Mouse (Mus musculus): Measurements from ENCODE around the gene Col18a1. TPM values are rescaled to one million over a fixed set of nuclear protein-coding genes. Genes with fewer than 3 reads are reported as not detected.

Col18a1 gene
- polyA plus RNA-seq, 1 experiment = 38.1 TPM

DNA sequence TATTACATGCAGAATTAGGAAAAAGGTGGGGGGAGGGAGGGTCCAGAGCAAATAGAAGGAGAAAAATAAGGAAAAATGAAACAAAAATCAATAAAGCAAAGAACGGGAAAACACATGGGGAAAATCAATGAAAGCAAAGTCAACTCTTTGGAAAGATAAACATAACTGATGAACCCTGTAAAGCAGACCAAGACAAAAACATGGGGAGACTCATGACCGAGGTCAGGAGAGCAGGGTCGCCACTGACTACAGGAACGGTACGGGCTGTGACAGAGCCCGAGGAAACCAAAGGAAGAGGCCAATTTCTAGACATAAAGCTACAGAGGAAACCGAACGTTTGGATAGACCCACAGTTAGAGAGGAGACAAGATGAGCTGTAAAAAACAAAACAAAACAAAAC lies 62.7 kb downstream of the Col18a1 start:
- 24% methylated on average over 8 of the region's 8 CpGs for WGBS
- DNase-seq = no peak
- peaks cover 3% of the 10 kb centered on the region; the same call in 1 of the 2 replicates for H3K4me1 ChIP-seq (ENCODE audit: control insufficient read depth, insufficient read depth, low read length)
- TF ChIP-seq POLR2A (IDR thresholded peaks at IDR 0.05; ENCODE audit: borderline replicate concordance, extremely low read depth, low read depth, low read length) = no peak
- no peak for TF ChIP-seq CTCF (IDR thresholded peaks at IDR 0.05; ENCODE audit: insufficient read depth, low read length)
- H3K4me3 ChIP-seq (replicated peaks; ENCODE audit: extremely low read depth, low read depth, low read length) = no peak overlapping the region

DNA sequence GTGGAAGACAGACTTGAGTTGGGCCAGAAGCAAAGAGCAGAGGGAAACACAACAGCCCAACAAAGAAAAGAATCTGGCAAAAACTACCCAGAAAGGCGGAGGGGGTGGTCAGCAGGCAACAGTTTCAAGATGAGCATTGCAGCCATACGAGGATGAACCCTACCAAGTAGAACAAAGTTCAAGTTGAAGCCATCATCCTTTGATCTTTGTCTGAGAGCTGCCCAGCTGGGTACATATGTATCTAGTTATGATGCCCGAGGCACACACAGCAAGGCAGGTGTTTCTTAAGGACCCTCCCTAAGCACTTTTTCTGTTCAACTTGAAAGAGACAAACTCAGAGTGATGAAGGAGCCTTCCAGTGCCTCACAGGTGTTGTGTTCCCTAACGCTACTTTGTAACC lies 66.6 kb downstream of the Col18a1 start:
- TF ChIP-seq CTCF (IDR thresholded peaks at IDR 0.05; ENCODE audit: insufficient read depth, low read length) = no peak
- TF ChIP-seq POLR2A (IDR thresholded peaks at IDR 0.05; ENCODE audit: borderline replicate concordance, extremely low read depth, low read depth, low read length) = no peak
- WGBS = 81% methylated on average over 4 of the region's 4 CpGs
- H3K4me1 ChIP-seq (ENCODE audit: control insufficient read depth, insufficient read depth, low read length) = peaks cover 3% of the 10 kb centered on the region; the same call in 1 of the 2 replicates
- H3K4me3 ChIP-seq (replicated peaks; ENCODE audit: extremely low read depth, low read depth, low read length) = no peak overlapping the region
- no peak for DNase-seq

DNA sequence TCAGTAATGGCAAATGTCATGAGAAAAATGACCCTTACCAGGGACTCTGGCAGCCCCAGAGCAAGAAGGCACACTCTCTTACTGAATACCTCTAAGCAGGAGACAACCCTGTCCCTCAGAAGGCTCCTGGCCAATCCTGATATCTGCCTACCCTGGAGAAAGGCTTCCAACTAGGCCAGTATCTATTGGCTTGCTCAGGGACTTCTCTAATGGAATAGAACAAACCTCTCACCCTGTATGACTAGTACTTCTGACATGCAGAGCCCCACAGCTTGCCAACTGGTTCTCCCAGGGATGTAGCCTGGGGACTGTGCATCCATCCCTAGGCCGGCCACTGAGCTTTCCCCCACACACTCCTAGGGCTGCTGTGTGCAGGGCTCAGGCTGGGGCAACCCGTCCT lies 67.7 kb downstream of the Col18a1 start:
- WGBS = 77% methylated on average over 2 of the region's 2 CpGs
- no peak for DNase-seq

DNA sequence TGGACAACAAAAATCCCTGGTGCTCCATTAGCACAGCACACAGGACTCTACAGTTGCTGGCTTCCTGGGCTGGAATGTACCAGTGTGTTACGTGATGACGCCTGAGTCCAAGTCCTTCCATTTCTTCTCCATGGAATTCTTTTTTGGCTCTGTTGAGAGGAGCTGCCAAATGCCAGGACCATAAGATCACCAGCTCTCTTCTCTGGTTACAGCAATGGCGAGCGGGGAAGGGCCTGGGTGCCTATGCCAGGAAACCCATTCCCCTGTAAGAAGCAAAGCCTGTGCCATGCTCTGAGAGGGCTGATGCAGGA lies 68.5 kb downstream of the Col18a1 start:
- no peaks in the 10 kb centered on the region for H3K4me1 ChIP-seq (ENCODE audit: control insufficient read depth, insufficient read depth, low read length)
- DNase-seq = no peak
- H3K4me3 ChIP-seq (replicated peaks; ENCODE audit: extremely low read depth, low read depth, low read length) = no peak overlapping the region
- TF ChIP-seq POLR2A (IDR thresholded peaks at IDR 0.05; ENCODE audit: borderline replicate concordance, extremely low read depth, low read depth, low read length) (no peak), CTCF (IDR thresholded peaks at IDR 0.05; ENCODE audit: insufficient read depth, low read length) (no peak)
- 74% methylated on average over 4 of the region's 4 CpGs for WGBS

More for the DNA sequence above, 67.7 kb downstream of the Col18a1 start:
- Histone ChIP-seq H3K4me3 (replicated peaks; ENCODE audit: extremely low read depth, low read depth, low read length) (no peak overlapping the region), H3K4me1 (ENCODE audit: control insufficient read depth, insufficient read depth, low read length) (no peaks in the 10 kb centered on the region)
- TF ChIP-seq POLR2A (IDR thresholded peaks at IDR 0.05; ENCODE audit: borderline replicate concordance, extremely low read depth, low read depth, low read length) (no peak), CTCF (IDR thresholded peaks at IDR 0.05; ENCODE audit: insufficient read depth, low read length) (no peak)

DNA sequence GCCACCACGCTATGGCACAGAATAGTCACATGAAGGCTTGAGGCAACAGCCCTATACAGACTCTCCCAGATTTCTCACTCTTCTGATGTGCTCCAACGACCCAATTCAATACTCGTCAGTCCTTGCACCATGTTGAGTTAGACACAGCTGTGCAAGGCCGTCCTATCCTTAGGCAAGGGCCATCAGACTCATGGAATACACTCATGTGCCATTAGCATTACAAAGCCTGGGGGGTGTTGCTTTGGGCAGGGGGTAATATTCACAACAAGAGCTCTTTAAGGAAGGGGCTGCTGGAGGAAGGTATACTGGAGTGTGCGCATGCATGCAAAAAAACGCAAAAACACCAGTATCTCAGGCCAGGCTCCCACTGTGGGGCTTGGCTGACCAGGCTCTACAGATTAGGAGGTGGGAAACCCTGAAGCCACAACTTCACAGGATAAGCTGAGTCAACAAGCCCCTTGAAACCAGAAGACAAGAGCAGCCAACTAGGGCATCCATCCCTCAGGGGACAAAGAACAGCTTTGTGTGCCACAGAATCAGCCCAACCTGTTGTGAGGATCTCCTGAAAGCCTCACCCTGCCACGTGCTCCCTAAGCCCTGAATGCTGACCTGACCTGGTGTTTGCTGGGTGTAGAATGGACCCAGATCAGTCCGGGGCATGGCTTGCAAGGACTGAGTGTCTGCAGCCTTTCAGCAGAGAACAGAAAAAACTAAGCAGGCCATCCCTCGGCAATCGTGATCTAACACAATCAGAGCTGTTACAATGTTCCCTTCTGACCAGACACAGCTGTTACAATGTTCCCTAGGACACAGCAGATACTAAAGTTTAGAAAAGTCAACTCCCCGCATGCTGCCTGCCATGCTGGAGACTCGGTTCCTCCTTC lies 69.1 kb downstream of the Col18a1 start:
- TF ChIP-seq CTCF (IDR thresholded peaks at IDR 0.05; ENCODE audit: insufficient read depth, low read length) = no peak
- TF ChIP-seq POLR2A (IDR thresholded peaks at IDR 0.05; ENCODE audit: borderline replicate concordance, extremely low read depth, low read depth, low read length) = no peak
- no peak overlapping the region for H3K4me3 ChIP-seq (replicated peaks; ENCODE audit: extremely low read depth, low read depth, low read length)
- no peaks in the 10 kb centered on the region for H3K4me1 ChIP-seq (ENCODE audit: control insufficient read depth, insufficient read depth, low read length)
- no peak for DNase-seq
- 63% methylated on average over 12 of the region's 12 CpGs for WGBS

DNA sequence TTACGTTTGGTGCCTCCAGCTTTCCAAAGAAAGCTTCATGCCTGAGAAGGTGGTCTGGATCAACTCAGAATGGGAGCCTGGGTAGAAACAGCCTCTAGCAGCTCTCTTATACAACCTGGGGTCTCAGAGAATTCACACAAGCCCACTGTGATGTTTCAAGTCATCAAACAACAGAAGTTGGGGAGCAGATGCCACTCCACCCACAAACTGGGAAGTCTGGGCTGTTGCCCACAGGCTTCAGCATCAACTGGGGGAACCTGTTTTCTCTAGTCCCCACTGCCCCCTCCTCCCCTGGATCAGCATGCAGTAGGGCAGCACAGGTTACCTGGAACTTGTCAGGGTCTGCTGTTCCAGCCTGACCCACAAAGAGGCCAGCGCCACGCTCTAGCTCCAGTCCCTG lies 70.7 kb downstream of the Col18a1 start:
- Histone ChIP-seq H3K4me1 (ENCODE audit: control insufficient read depth, insufficient read depth, low read length) (no peaks in the 10 kb centered on the region), H3K4me3 (replicated peaks; ENCODE audit: extremely low read depth, low read depth, low read length) (no peak overlapping the region)
- no peak for TF ChIP-seq CTCF (IDR thresholded peaks at IDR 0.05; ENCODE audit: insufficient read depth, low read length)
- TF ChIP-seq POLR2A (IDR thresholded peaks at IDR 0.05; ENCODE audit: borderline replicate concordance, extremely low read depth, low read depth, low read length) = no peak
- no peak for DNase-seq
- 96% methylated on average over 3 of the region's 3 CpGs for WGBS

DNA sequence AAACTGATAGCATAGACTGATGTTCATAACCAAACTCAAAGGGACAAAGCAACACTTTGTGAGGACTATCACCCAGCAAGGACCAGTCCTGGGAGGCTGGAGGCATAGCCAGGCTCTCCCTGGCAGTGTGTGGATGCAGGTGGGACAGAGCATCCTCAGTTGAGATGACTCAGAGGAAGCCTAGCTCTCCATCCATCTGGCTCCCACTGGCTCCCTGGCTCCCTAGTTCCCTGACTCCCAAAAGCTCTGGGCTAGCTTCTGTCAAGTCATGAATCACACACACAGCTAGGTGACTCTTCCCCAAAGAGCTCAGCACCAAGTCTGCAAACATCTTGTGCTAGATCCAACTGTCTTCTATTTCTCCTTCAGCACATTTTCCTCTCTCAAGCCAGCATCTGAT lies 72.5 kb downstream of the Col18a1 start:
- no peak for DNase-seq
- H3K4me1 ChIP-seq (ENCODE audit: control insufficient read depth, insufficient read depth, low read length) = no peaks in the 10 kb centered on the region
- H3K4me3 ChIP-seq (replicated peaks; ENCODE audit: extremely low read depth, low read depth, low read length) = no peak overlapping the region
- TF ChIP-seq POLR2A (IDR thresholded peaks at IDR 0.05; ENCODE audit: borderline replicate concordance, extremely low read depth, low read depth, low read length) (no peak), CTCF (IDR thresholded peaks at IDR 0.05; ENCODE audit: insufficient read depth, low read length) (no peak)

DNA sequence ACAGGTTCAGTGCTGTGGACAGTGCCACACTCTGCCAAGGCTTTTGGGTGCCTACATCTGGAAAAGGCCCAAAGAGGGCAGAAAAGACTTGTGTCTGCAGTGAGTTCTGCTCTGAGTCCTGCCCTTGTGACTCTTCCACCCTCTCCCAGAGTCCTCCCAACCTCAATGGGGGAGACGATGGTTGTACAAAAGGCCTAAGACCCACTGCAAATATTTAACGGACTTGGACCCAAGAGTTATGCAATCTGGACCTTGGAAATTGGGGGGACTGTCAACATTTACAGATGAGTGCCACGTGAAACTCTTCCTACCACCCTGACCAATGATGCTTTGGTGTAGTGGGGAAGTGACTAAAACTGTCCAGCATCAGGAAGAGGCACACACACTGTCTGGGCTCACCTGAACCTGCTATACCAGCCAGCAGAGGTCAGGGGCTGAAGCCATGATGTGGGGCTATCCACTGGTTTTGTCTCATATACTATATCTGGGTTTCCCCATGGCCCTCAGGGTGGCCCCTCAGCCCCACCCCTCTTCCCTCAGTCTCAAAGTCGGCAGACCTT lies 74.7 kb downstream of the Col18a1 start:
- TF ChIP-seq POLR2A (IDR thresholded peaks at IDR 0.05; ENCODE audit: borderline replicate concordance, extremely low read depth, low read depth, low read length) (no peak), CTCF (IDR thresholded peaks at IDR 0.05; ENCODE audit: insufficient read depth, low read length) (no peak)
- Histone ChIP-seq H3K4me1 (ENCODE audit: control insufficient read depth, insufficient read depth, low read length) (no peaks in the 10 kb centered on the region), H3K4me3 (replicated peaks; ENCODE audit: extremely low read depth, low read depth, low read length) (no peak overlapping the region)
- DNase-seq = no peak
- 65% methylated on average over 4 of the region's 4 CpGs for WGBS

DNA sequence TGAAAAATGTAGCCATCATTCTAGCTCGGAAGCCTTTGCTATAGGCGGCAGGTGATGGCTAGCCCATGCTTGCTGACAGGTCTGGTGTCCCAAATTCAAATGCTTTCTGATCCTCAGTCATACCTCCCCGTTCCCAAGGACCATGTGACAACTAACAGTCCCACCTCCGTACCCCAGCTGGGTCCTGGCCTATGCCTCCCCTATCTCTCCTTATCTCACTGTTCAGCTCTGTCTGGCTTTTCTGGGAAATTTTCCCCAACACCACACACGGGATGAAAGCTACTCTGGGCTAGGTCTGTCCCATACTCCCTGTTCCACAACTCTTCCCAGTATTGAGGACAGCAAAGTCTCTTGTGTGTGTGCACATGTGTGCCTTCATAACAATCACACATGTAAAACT lies 76.3 kb downstream of the Col18a1 start:
- DNase-seq = no peak
- no peak overlapping the region for H3K4me3 ChIP-seq (replicated peaks; ENCODE audit: extremely low read depth, low read depth, low read length)
- TF ChIP-seq CTCF (IDR thresholded peaks at IDR 0.05; ENCODE audit: insufficient read depth, low read length) = no peak
- no peak for TF ChIP-seq POLR2A (IDR thresholded peaks at IDR 0.05; ENCODE audit: borderline replicate concordance, extremely low read depth, low read depth, low read length)
- no peaks in the 10 kb centered on the region for H3K4me1 ChIP-seq (ENCODE audit: control insufficient read depth, insufficient read depth, low read length)
- 63% methylated on average over 5 of the region's 5 CpGs for WGBS

DNA sequence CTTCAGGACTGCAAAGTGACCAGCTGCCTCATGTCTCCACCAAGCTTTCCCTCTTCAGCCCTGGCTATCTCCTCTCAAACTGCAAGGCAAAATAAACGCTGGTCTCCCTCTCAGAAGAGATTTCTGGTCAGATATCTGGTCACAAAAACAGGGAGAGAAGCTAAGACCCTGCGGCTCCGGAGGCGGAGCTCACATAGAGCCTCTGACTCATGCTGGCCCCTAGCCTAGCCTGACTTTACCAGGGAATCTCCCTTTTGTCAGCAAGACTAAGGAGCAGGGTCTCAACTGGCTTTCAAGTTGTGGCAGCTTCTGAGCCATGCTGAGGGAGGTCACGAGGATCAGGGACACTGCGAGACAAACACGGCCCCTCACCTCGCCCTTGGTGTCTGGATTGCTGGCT lies 77.0 kb downstream of the Col18a1 start:
- TF ChIP-seq POLR2A (IDR thresholded peaks at IDR 0.05; ENCODE audit: borderline replicate concordance, extremely low read depth, low read depth, low read length) = no peak
- no peak for TF ChIP-seq CTCF (IDR thresholded peaks at IDR 0.05; ENCODE audit: insufficient read depth, low read length)
- Histone ChIP-seq H3K4me3 (replicated peaks; ENCODE audit: extremely low read depth, low read depth, low read length) (peak overlapping the region; percentile 49), H3K4me1 (ENCODE audit: control insufficient read depth, insufficient read depth, low read length) (no peaks in the 10 kb centered on the region)
- no peak for DNase-seq
- WGBS = 48% methylated on average over 8 of the region's 8 CpGs

Measured in lung, adult 2 months (tissue).